Mouse (Mus musculus) liver, embryonic 14.5 days (tissue): ENCODE results near the gene Ccr8. TPM values are rescaled to one million over a fixed set of nuclear protein-coding genes. Genes with fewer than 3 reads are reported as not detected.
A peak's percentile ranks its signal among the peaks of the same experiment; 100 is the strongest.

ENCODE experiments used
- ATAC-seq: fragments of 200-750 bp; cut with Nextera tagmentation; 2 replicates; pipeline ENCODE4 v1.8.0; 2017; ENCODE audit warnings: moderate number of reproducible peaks, mild to moderate bottlenecking, moderate library complexity; ENCODE audit not compliant: insufficient read depth
- DNase-seq, 3 experiments: peaks; one replicate each; pipeline ENCODE4 v3.0.0-alpha.2; 2012 to 2013; ENCODE audit warnings: low read depth in 3 of 3, low spot score in 3 of 3
- H3K27ac ChIP-seq: fragments of 300-500 bp; sonication (generic); 2 replicates; pipeline ENCODE4 v1.5.1; 2014; ENCODE audit warnings: moderate library complexity, mild to moderate bottlenecking, control low read depth, inconsistent platforms
- H3K27me3 ChIP-seq: fragments of 300-500 bp; sonication (generic); 2 replicates; pipeline ENCODE4 v1.6.1; 2014; ENCODE audit warnings: mild to moderate bottlenecking, low read length, moderate library complexity; ENCODE audit not compliant: control insufficient read depth, insufficient read depth
- H3K36me3 ChIP-seq: fragments of 300-500 bp; sonication (generic); replicated peaks from 2 replicates; pipeline ENCODE4 v1.6.1; 2014; ENCODE audit warnings: low read depth; ENCODE audit not compliant: control insufficient read depth, insufficient read depth
- H3K4me1 ChIP-seq, 2 experiments: fragments of 200-500 bp in 1 of 2; fragments of 300-500 bp in 1 of 2; sonication (generic) in 1 of 2; replicated peaks; 2 replicates each; pipeline ENCODE4 v1.6.1; 2012 to 2014; ENCODE audit warnings: antibody characterized with exemption in 1 of 2, inconsistent platforms in 1 of 2, low read length in 1 of 2; ENCODE audit not compliant: control insufficient read depth in 2 of 2, insufficient read depth in 2 of 2
- H3K4me2 ChIP-seq: fragments of 300-500 bp; sonication (generic); 2 replicates; pipeline ENCODE4 v1.6.1; 2014; ENCODE audit warnings: low read depth, mild to moderate bottlenecking, control low read depth, moderate library complexity
- H3K4me3 ChIP-seq, 2 experiments: fragments of 200-500 bp in 1 of 2; fragments of 300-500 bp in 1 of 2; sonication (generic) in 1 of 2; 2 replicates each; pipeline ENCODE4 v1.5.1; 2012 to 2014; ENCODE audit warnings: low read depth in 2 of 2, low read length in 2 of 2, mild to moderate bottlenecking in 2 of 2, control low read depth in 1 of 2, inconsistent platforms in 1 of 2, moderate library complexity in 1 of 2; ENCODE audit not compliant: insufficient read depth in 1 of 2
- H3K9ac ChIP-seq: fragments of 300-500 bp; sonication (generic); replicated peaks from 2 replicates; pipeline ENCODE4 v1.6.1; 2014; ENCODE audit warnings: mild to moderate bottlenecking, control low read depth, moderate library complexity
- H3K9me3 ChIP-seq: fragments of 300-500 bp; sonication (generic); 2 replicates; pipeline ENCODE4 v1.6.1; 2016; ENCODE audit warnings: low read length, mixed read lengths; ENCODE audit not compliant: control insufficient read depth
- CTCF ChIP-seq: IDR thresholded peaks from 2 replicates; pipeline ENCODE4 v1.5.1; 2016; ENCODE audit warnings: antibody characterized with exemption, low read depth, control low read depth
- EP300 ChIP-seq: IDR thresholded peaks from 2 replicates; pipeline ENCODE4 v1.6.1; 2016; ENCODE audit warnings: antibody characterized with exemption, low read depth
- WGBS: fragments of 180-500 bp; shearing (Covaris S2); extraction: QIAGEN DNeasy Blood & Tissue Kit; methylation state at CpG from one replicate; pipeline ENCODE4 v1.1.7; 2014; ENCODE audit not compliant: insufficient replicate concordance; 5-methylcytosine and 5-hydroxymethylcytosine counted together
- polyA plus RNA-seq, 2 experiments: library from polyadenylated mRNA; depleted of rRNA in 1 of 2; stranded (reverse) in 1 of 2; unstranded in 1 of 2; fragments of >200 nt; fragmentation: Nextera tagmentation in 1 of 2; extraction: Ambion mirVana in 1 of 2; gene quantifications; 2 replicates each; pipeline versions ENCODE4 v1.2.1 to v1.2.3; 2012 to 2014

Gene Ccr8
- not detected in 2 replicates for polyA plus RNA-seq (2012; rRNA removed)
- not detected in 2 replicates for polyA plus RNA-seq (2014; fragmentation: Nextera tagmentation; extraction: Ambion mirVana)

GRCm38 (mm10) chr9:120091696-120092238 is at the start of gene Ccr8:
Ccr8 (plus strand) TSS chr9:120092114.
- Histone ChIP-seq H3K9me3 (no peaks in the 10 kb centered on the region), H3K27ac (no peak within 1 kb of the TSS), H3K9ac (no peak within 1 kb of the TSS), H3K4me3 (no peak within 1 kb of the TSS), H3K27me3 (no peaks in the 10 kb centered on the region; the same call in 1 of the 2 replicates), H3K36me3 (no peaks in the 10 kb centered on the region), H3K4me2 (no peak within 1 kb of the TSS), H3K4me1 (no peaks in the 10 kb centered on the region)
- no peak for DNase-seq
- WGBS = 57% methylated on average over 5 of the region's 5 CpGs
- TF ChIP-seq EP300 (no peak), CTCF (no peak)
- no peak for ATAC-seq

GRCm38 (mm10) chr9:120043115-120043514 is 48.8 kb upstream of the Ccr8 start:
- TF ChIP-seq CTCF = no peak
- no peak for TF ChIP-seq EP300

GRCm38 (mm10) chr9:120048495-120048894 is 43.4 kb upstream of the Ccr8 start:
- no peak overlapping the region for H3K4me2 ChIP-seq
- no peaks in the 10 kb centered on the region for H3K36me3 ChIP-seq
- WGBS = 57% methylated on average over 6 of the region's 6 CpGs
- no peak overlapping the region for H3K4me3 ChIP-seq
- DNase-seq = no peak
- TF ChIP-seq CTCF (no peak), EP300 (no peak)
- no peak overlapping the region for H3K9ac ChIP-seq
- H3K27me3 ChIP-seq = no peaks in the 10 kb centered on the region
- ATAC-seq = no peak
- H3K9me3 ChIP-seq = no peaks in the 10 kb centered on the region
- H3K27ac ChIP-seq = no peak overlapping the region
- H3K4me1 ChIP-seq = no peaks in the 10 kb centered on the region

More at GRCm38 (mm10) chr9:120043115-120043514, 48.8 kb upstream of the Ccr8 start:
- Histone ChIP-seq H3K4me2 (no peak overlapping the region), H3K9ac (no peak overlapping the region), H3K27me3 (no peaks in the 10 kb centered on the region), H3K27ac (no peak overlapping the region), H3K4me1 (no peaks in the 10 kb centered on the region), H3K36me3 (no peaks in the 10 kb centered on the region), H3K4me3 (no peak overlapping the region), H3K9me3 (no peaks in the 10 kb centered on the region)
- 37% methylated on average over 7 of the region's 7 CpGs for WGBS
- ATAC-seq = no peak
- no peak for DNase-seq

- Histone ChIP-seq H3K4me2 (no peak overlapping the region), H3K9me3 (no peaks in the 10 kb centered on the region), H3K4me1 (no peaks in the 10 kb centered on the region), H3K27me3 (no peaks in the 10 kb centered on the region), H3K36me3 (no peaks in the 10 kb centered on the region), H3K27ac (no peak overlapping the region), H3K9ac (no peak overlapping the region), H3K4me3 (no peak overlapping the region)
- TF ChIP-seq CTCF (no peak), EP300 (no peak)
- DNase-seq = no peak
- WGBS = 5% methylated on average over 3 of the region's 3 CpGs
- no peak for ATAC-seq
These were observed 42.5 kb upstream of the Ccr8 start for GRCm38 (mm10) chr9:120049407-120049806.

GRCm38 (mm10) chr9:120054545-120055277 is 37.2 kb upstream of the Ccr8 start:
- 22% methylated on average over 8 of the region's 8 CpGs for WGBS
- Histone ChIP-seq H3K9me3 (no peaks in the 10 kb centered on the region), H3K4me3 (no peak overlapping the region), H3K4me2 (no peak overlapping the region; the same call in 1 of the 2 replicates), H3K27me3 (no peaks in the 10 kb centered on the region), H3K36me3 (no peaks in the 10 kb centered on the region), H3K9ac (no peak overlapping the region), H3K4me1 (peaks cover 0 to 4% of the 10 kb centered on the region in 2 experiments; a peak in 2 of 4 replicates), H3K27ac (no peak overlapping the region)
- peak in 1 of 3 experiments; percentile 24 for DNase-seq
- TF ChIP-seq EP300 (no peak), CTCF (no peak)
- ATAC-seq = no peak
